Mouse (Mus musculus) lung, postnatal 0 days (tissue): ENCODE measurements around the gene Wnt10a. TPM values are rescaled to one million over a fixed set of nuclear protein-coding genes. Genes with fewer than 3 reads are reported as not detected.
A peak's percentile ranks its signal among the peaks of the same experiment; 100 is the strongest.

Experiments
- ATAC-seq: fragments of 200-750 bp; cut with Nextera tagmentation; 2 replicates; pipeline ENCODE4 v1.8.0; 2017; ENCODE audit warnings: moderate library complexity
- DNase-seq: peaks from one replicate; pipeline ENCODE4 v3.0.0-alpha.2; 2016; ENCODE audit warnings: low spot score
- H3K27ac ChIP-seq: fragments of 300-500 bp; sonication (generic); 2 replicates; pipeline ENCODE4 v1.5.1; 2014; ENCODE audit warnings: antibody characterized with exemption, mild to moderate bottlenecking, low read length, mixed read lengths
- H3K27me3 ChIP-seq: fragments of 300-500 bp; sonication (generic); replicated peaks from 2 replicates; pipeline ENCODE4 v1.6.1; 2014; ENCODE audit warnings: low read length, mixed read lengths; ENCODE audit not compliant: insufficient read depth
- H3K36me3 ChIP-seq: fragments of 300-500 bp; sonication (generic); 2 replicates; pipeline ENCODE4 v1.6.1; 2014; ENCODE audit warnings: low read length, mixed read lengths; ENCODE audit not compliant: insufficient read depth
- H3K4me1 ChIP-seq: fragments of 300-500 bp; sonication (generic); 2 replicates; pipeline ENCODE4 v1.6.1; 2014; ENCODE audit warnings: antibody characterized with exemption, low read depth, low read length, mixed read lengths; ENCODE audit not compliant: insufficient read depth
- H3K4me2 ChIP-seq: fragments of 300-500 bp; sonication (generic); replicated peaks from 2 replicates; pipeline ENCODE4 v1.6.1; 2014; ENCODE audit warnings: low read depth, mild to moderate bottlenecking, low read length, moderate library complexity, mixed read lengths
- H3K4me3 ChIP-seq: fragments of 300-500 bp; sonication (generic); 2 replicates; pipeline ENCODE4 v1.5.1; 2014; ENCODE audit warnings: low read depth, low read length
- H3K9ac ChIP-seq: fragments of 300-500 bp; sonication (generic); replicated peaks from 2 replicates; pipeline ENCODE4 v1.6.1; 2014; ENCODE audit warnings: low read depth, mild to moderate bottlenecking
- H3K9me3 ChIP-seq: fragments of 300-500 bp; sonication (generic); 2 replicates; pipeline ENCODE4 v1.6.1; 2016; ENCODE audit warnings: low read length, mixed read lengths
- CTCF ChIP-seq: IDR thresholded peaks from 2 replicates; pipeline ENCODE4 v1.5.1; 2016; ENCODE audit warnings: antibody characterized with exemption, mild to moderate bottlenecking
- EP300 ChIP-seq: IDR thresholded peaks from 2 replicates; pipeline ENCODE4 v1.6.1; 2016; ENCODE audit warnings: antibody characterized with exemption, mild to moderate bottlenecking, control low read depth
- WGBS: fragments of 180-500 bp; shearing (Covaris S2); extraction: QIAGEN DNeasy Blood & Tissue Kit; methylation state at CpG from one replicate; pipeline ENCODE4 v1.1.7; 2014; 5-methylcytosine and 5-hydroxymethylcytosine counted together
- polyA plus RNA-seq: library from polyadenylated mRNA; unstranded; fragments of >200 nt; fragmentation: Nextera tagmentation; extraction: Ambion mirVana; gene quantifications from 2 replicates; pipeline ENCODE4 v1.2.1, GENCODE M21; 2015

Gene Wnt10a
- polyA plus RNA-seq, 1 experiment from 2014 or later: not detected

GRCm38 (mm10) chr1:74771467-74771844, 19.9 kb upstream of the Wnt10a start:
- ATAC-seq (peak; percentile 30), DNase-seq (no peak)
- Histone ChIP-seq H3K27me3 (peaks cover 41% of the 10 kb centered on the region), H3K27ac (no peak overlapping the region), H3K4me2 (peak overlapping the region; percentile 76), H3K9ac (no peak overlapping the region), H3K36me3 (no peaks in the 10 kb centered on the region), H3K9me3 (no peaks in the 10 kb centered on the region), H3K4me3 (peak overlapping the region; percentile 38), H3K4me1 (peaks cover 9% of the 10 kb centered on the region)
- no peak for TF ChIP-seq CTCF
- no peak for TF ChIP-seq EP300
- 2% methylated on average over 18 of the region's 26 CpGs for WGBS

DNA sequence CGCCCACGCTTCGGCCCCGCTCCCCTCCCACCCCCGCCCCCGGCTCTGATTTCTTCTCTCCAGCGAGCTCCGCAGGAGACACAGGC, 19.6 kb upstream of the Wnt10a start, which contains the start of gene Wnt6:
Gene Wnt6, plus strand, starts transcription at position 48 of the 86 bp plus-strand sequence.
- Histone ChIP-seq H3K4me3 (peak within 1 kb of the TSS; percentile 38), H3K9ac (no peak within 1 kb of the TSS), H3K9me3 (no peaks in the 10 kb centered on the region), H3K4me2 (peak within 1 kb of the TSS; percentile 76), H3K27me3 (peaks cover 41% of the 10 kb centered on the region), H3K36me3 (no peaks in the 10 kb centered on the region), H3K27ac (no peak within 1 kb of the TSS), H3K4me1 (peaks cover 9% of the 10 kb centered on the region)
- WGBS: 10% methylated on average over 2 of the region's 8 CpGs
- TF ChIP-seq CTCF (no peak), EP300 (no peak)
- no peak for DNase-seq
- ATAC-seq: no peak

DNA sequence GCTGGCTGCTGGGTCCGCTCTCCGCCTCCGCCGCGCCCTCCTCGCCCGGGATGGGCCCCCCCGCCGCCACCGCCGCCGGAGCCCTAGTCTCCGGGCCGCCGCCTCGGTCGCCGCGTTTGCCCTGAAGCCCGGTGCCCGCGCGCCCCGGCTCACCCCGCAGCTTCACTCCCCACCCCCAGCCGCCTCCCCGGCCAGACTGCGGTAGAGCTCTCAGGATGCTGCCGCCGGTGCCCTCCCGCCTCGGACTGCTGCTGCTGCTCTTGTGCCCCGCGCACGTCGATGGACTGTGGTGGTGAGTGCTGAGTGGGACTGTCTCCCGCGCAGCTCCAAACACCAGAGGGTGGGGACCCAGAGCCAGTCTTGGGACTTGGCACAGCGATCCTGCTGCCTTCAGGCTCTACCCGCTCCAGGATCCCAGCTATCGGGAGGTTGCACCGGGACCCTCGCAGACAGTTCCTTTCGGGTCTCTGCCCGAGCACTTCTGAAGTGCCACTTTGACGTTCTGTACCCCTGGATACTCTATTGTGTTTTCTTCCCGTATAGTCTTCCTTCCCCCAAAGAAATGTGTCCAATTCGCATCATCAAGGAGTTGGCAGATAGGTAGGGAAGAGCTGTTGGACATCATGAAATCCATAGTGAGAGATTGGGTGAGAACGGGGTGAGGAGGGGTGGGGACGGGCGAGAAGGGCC, 19.2 kb upstream of the Wnt10a start:
- Histone ChIP-seq H3K9ac (no peak overlapping the region), H3K9me3 (no peaks in the 10 kb centered on the region), H3K36me3 (no peaks in the 10 kb centered on the region), H3K27me3 (peaks cover 41% of the 10 kb centered on the region), H3K4me3 (peak overlapping the region; percentile 38), H3K4me2 (peak overlapping the region; percentile 76), H3K4me1 (peaks cover 9% of the 10 kb centered on the region), H3K27ac (no peak overlapping the region)
- 2% methylated on average over 27 of the region's 51 CpGs for WGBS
- TF ChIP-seq EP300 (no peak), CTCF (no peak)
- ATAC-seq (0 out of 2 replicates have a peak, but pooled peaks have one; percentile 3), DNase-seq (no peak)

DNA sequence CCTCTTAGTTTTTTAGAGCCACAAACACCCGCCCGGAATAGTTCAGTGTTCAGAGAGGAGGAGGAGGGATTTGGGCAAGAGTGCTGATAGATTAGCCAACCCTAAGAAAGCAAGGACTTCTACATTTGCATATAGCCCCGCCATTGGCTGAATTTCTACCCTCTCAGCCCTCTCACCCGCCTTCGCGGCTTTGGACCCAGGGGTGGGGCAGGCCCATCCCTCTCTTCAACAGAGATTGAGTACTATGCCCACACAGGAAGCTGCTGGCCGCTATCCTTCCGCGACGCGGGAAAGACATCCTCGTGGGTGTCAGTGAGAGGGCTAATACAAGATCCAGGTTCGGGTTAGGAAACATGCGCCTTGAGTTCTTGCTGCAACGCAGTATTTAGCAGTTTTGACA, 18.2 kb upstream of the Wnt10a start:
- Histone ChIP-seq H3K4me3 (peak overlapping the region; percentile 12; the same call in 1 of the 2 replicates), H3K9me3 (no peaks in the 10 kb centered on the region), H3K4me2 (peak overlapping the region; percentile 76; the same call in 1 of the 2 replicates), H3K9ac (no peak overlapping the region), H3K4me1 (peaks cover 9% of the 10 kb centered on the region), H3K27ac (no peak overlapping the region), H3K27me3 (peaks cover 41% of the 10 kb centered on the region), H3K36me3 (no peaks in the 10 kb centered on the region)
- ATAC-seq (peak; percentile 96), DNase-seq (peak; percentile 95)
- TF ChIP-seq CTCF (no peak), EP300 (no peak)
- 2% methylated on average over 15 of the region's 15 CpGs for WGBS

GRCm38 (mm10) chr1:74774062-74774461, 17.3 kb upstream of the Wnt10a start:
- DNase-seq: no peak
- WGBS: 23% methylated on average over 7 of the region's 7 CpGs
- no peaks in the 10 kb centered on the region for H3K36me3 ChIP-seq
- H3K27ac ChIP-seq: no peak overlapping the region
- ATAC-seq: no peak
- H3K9me3 ChIP-seq: no peaks in the 10 kb centered on the region
- H3K4me1 ChIP-seq: peaks cover 9% of the 10 kb centered on the region
- TF ChIP-seq EP300 (no peak), CTCF (no peak)
- no peak overlapping the region for H3K4me3 ChIP-seq
- no peak overlapping the region for H3K4me2 ChIP-seq
- H3K27me3 ChIP-seq: peaks cover 41% of the 10 kb centered on the region
- no peak overlapping the region for H3K9ac ChIP-seq

DNA sequence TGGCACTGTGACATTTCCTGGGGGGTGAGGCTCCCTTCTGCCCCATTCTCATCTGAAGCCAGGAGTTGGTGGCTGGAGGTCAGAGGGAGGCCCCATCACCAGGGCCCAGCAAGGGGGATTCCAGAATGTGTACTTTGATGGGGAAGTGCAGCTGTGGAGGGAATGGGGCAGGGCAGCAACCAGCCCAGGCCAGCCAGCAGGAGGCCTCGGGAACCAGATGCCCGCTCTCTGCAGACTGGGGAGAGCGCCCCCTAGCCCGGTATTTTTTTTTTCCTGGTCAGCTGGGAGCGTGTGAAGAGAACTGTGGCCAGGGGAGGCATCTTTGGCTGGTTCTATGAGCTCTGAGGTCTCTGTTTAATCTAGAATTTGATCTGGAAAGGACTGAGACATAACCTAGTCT, 15.5 kb upstream of the Wnt10a start:
- Histone ChIP-seq H3K4me1 (peaks cover 9% of the 10 kb centered on the region; the same call in 1 of the 2 replicates), H3K4me3 (no peak overlapping the region), H3K9me3 (no peaks in the 10 kb centered on the region), H3K36me3 (no peaks in the 10 kb centered on the region), H3K4me2 (no peak overlapping the region), H3K9ac (no peak overlapping the region), H3K27me3 (peaks cover 30% of the 10 kb centered on the region), H3K27ac (no peak overlapping the region)
- DNase-seq (no peak), ATAC-seq (no peak)
- TF ChIP-seq CTCF (peak; percentile 57), EP300 (no peak)
- WGBS: 5% methylated on average over 5 of the region's 5 CpGs

DNA sequence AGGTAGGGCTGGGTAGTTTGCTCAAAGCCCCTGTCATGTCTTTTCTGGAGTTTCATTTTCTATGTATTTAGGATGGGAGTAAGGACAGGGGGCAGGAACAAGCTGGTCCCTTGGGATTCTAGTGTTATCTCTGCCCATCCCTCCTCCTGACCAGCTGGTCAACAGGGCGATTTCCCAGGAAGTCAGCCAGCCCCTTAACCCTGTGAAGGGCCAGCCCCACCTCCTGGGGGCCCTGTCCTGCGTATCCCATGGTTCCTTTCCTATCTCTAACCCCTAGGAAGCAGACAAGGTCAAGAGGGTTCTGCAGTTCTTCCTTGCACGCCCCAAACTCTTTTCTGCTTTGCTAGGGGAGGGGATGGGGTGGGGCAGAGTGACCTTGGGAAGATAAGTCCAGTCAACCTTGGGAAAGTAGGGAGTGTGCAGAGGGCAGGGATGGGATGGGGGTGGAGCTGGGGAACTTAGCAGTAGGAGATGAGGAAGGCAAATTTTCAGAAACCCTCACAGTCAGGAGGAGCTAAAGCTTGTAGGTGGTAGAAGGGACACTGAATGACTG, 12.3 kb upstream of the Wnt10a start:
- WGBS: 18% methylated on average over 3 of the region's 3 CpGs
- H3K9ac ChIP-seq: no peak overlapping the region
- no peak for ATAC-seq
- no peaks in the 10 kb centered on the region for H3K9me3 ChIP-seq
- peaks cover 2% of the 10 kb centered on the region; the same call in 1 of the 2 replicates for H3K4me1 ChIP-seq
- no peak for DNase-seq
- no peak overlapping the region for H3K4me2 ChIP-seq
- TF ChIP-seq CTCF: no peak
- TF ChIP-seq EP300: no peak
- no peak overlapping the region for H3K4me3 ChIP-seq
- peaks cover 36% of the 10 kb centered on the region for H3K27me3 ChIP-seq
- no peaks in the 10 kb centered on the region for H3K36me3 ChIP-seq
- no peak overlapping the region for H3K27ac ChIP-seq
